Mouse (Mus musculus) midbrain, embryonic 16.5 days (tissue): ENCODE results near the gene Tmem245. TPM values are rescaled to one million over a fixed set of nuclear protein-coding genes. Genes with fewer than 3 reads are reported as not detected.

Experiments used
- ATAC-seq: fragments of 200-750 bp; cut with Nextera tagmentation; 2 replicates; pipeline ENCODE4 v1.8.0; 2017; ENCODE audit warnings: moderate TSS enrichment
- H3K27ac ChIP-seq: fragments of 300-500 bp; sonication (generic); 2 replicates; pipeline ENCODE4 v1.5.1; 2014; ENCODE audit warnings: mild to moderate bottlenecking, low read length, mixed read lengths
- H3K27me3 ChIP-seq: fragments of 300-500 bp; sonication (generic); 2 replicates; pipeline ENCODE4 v1.6.1; 2014; ENCODE audit warnings: low read depth, low read length, mixed read lengths; ENCODE audit not compliant: control insufficient read depth, insufficient read depth
- H3K36me3 ChIP-seq: fragments of 300-500 bp; sonication (generic); 2 replicates; pipeline ENCODE4 v1.6.1; 2014; ENCODE audit warnings: mild to moderate bottlenecking, low read length, moderate library complexity, mixed read lengths; ENCODE audit not compliant: control insufficient read depth, insufficient read depth
- H3K4me1 ChIP-seq: fragments of 300-500 bp; sonication (generic); 2 replicates; pipeline ENCODE4 v1.6.1; 2014; ENCODE audit warnings: mild to moderate bottlenecking, low read length, mixed read lengths; ENCODE audit not compliant: control insufficient read depth, insufficient read depth
- H3K4me2 ChIP-seq: fragments of 300-500 bp; sonication (generic); 2 replicates; pipeline ENCODE4 v1.6.1; 2014; ENCODE audit warnings: mild to moderate bottlenecking, low read length, mixed read lengths
- H3K4me3 ChIP-seq: fragments of 300-500 bp; sonication (generic); 2 replicates; pipeline ENCODE4 v1.5.1; 2014; ENCODE audit warnings: low read depth, mild to moderate bottlenecking, low read length, moderate library complexity, mixed read lengths
- H3K9ac ChIP-seq: fragments of 300-500 bp; sonication (generic); 2 replicates; pipeline ENCODE4 v1.6.1; 2014; ENCODE audit warnings: low read depth, low read length, mixed read lengths
- H3K9me3 ChIP-seq: fragments of 300-500 bp; sonication (generic); replicated peaks from 2 replicates; pipeline ENCODE4 v1.6.1; 2014; ENCODE audit warnings: mild to moderate bottlenecking, low read length, mixed read lengths; ENCODE audit not compliant: control insufficient read depth, poor library complexity, severe bottlenecking
- WGBS: fragments of 180-500 bp; shearing (Covaris S2); extraction: QIAGEN DNeasy Blood & Tissue Kit; methylation state at CpG from one replicate; pipeline ENCODE4 v1.1.7; 2014; 5-methylcytosine and 5-hydroxymethylcytosine counted together
- polyA plus RNA-seq: library from polyadenylated mRNA; unstranded; fragments of >200 nt; fragmentation: Nextera tagmentation; extraction: Ambion mirVana; gene quantifications from 2 replicates; pipeline ENCODE4 v1.2.1, GENCODE M21; 2015

The Tmem245 gene
- polyA plus RNA-seq, 1 experiment from 2014 or later: 7.6 TPM

DNA sequence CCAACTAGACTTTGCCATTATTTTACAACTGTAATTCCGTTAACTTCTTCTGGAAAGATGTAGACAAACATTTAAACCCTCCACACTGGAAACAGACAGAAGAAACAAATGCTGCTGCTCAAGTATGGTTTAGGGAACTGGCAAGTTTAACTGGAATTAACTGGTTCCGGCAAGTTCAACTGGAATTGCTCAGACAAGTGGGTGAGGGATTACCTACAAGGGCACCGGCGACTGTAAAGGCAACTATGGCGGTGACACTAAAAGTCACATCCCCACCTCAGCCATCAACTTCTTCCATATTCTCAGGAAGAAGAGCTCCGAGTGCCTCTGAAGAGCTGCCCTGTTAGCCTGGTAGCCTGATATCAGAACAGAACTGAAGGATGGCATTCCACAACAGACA is 32.9 kb downstream of the Tmem245 start:
- no peaks in the 10 kb centered on the region for H3K4me1 ChIP-seq
- H3K9me3 ChIP-seq: no peaks in the 10 kb centered on the region
- H3K27ac ChIP-seq: no peak overlapping the region
- 94% methylated on average over 6 of the region's 6 CpGs for WGBS
- peaks cover 25% of the 10 kb centered on the region for H3K36me3 ChIP-seq
- no peak for ATAC-seq
- no peaks in the 10 kb centered on the region for H3K27me3 ChIP-seq
- no peak overlapping the region for H3K4me2 ChIP-seq
- no peak overlapping the region for H3K4me3 ChIP-seq
- H3K9ac ChIP-seq: no peak overlapping the region

DNA sequence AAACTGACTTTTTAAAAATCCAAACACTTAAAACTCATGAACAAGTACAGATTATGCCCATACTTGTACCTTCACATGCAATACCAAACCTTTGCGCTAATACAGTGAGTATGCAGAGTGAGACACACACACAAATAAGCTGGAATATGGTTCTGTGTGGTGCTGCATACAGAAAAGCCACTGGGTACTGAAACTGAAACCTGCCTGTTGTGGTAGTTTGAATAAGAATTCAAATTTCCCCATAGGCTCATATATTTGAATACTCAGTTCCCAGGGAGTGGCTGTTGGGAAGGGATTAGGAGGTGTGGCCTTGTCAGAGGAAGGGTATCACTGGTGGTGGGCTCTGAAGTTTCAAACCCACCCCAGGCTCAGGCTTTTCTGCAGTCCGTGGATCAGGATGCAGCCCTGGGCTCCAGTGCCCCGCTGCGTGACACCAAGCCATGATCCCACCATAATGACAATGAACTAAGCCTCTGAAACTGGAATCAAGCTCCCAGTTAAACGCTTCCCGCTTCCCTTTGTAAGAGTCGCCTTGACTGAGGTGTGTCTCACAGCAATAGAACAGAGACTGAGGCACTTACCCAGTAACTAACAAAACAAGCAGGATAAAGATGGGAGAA is 34.7 kb downstream of the Tmem245 start:
- no peak overlapping the region for H3K27ac ChIP-seq
- H3K9ac ChIP-seq: no peak overlapping the region
- no peaks in the 10 kb centered on the region for H3K4me1 ChIP-seq
- no peak overlapping the region for H3K4me3 ChIP-seq
- no peak for ATAC-seq
- H3K4me2 ChIP-seq: no peak overlapping the region
- peaks cover 25% of the 10 kb centered on the region for H3K36me3 ChIP-seq
- WGBS: 80% methylated on average over 7 of the region's 7 CpGs
- no peaks in the 10 kb centered on the region for H3K9me3 ChIP-seq
- no peaks in the 10 kb centered on the region for H3K27me3 ChIP-seq

DNA sequence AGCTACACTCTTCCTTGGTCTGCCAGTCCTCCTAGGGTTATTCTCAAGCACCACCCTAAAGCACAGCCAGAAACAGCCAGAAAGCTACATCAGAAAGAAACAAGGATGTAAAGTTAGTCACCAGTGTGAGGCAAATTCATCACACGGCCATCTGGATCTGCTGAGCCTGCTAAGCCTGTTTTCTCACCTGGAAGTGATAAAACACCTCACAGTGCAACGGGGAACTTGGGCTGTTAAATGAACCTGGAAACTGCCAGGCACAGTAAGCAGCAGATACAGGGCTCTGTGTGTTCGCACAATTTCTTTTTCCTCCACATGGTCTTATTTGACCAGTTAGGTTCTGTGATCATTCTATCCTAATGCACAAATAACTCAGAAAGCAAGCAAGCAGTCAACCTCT is 37.7 kb downstream of the Tmem245 start:
- H3K27ac ChIP-seq: no peak overlapping the region
- no peaks in the 10 kb centered on the region for H3K9me3 ChIP-seq
- ATAC-seq: no peak
- 91% methylated on average over 3 of the region's 3 CpGs for WGBS
- H3K4me3 ChIP-seq: no peak overlapping the region
- no peak overlapping the region for H3K4me2 ChIP-seq
- H3K9ac ChIP-seq: no peak overlapping the region
- H3K27me3 ChIP-seq: no peaks in the 10 kb centered on the region
- H3K4me1 ChIP-seq: no peaks in the 10 kb centered on the region
- H3K36me3 ChIP-seq: peaks cover 12% of the 10 kb centered on the region

DNA sequence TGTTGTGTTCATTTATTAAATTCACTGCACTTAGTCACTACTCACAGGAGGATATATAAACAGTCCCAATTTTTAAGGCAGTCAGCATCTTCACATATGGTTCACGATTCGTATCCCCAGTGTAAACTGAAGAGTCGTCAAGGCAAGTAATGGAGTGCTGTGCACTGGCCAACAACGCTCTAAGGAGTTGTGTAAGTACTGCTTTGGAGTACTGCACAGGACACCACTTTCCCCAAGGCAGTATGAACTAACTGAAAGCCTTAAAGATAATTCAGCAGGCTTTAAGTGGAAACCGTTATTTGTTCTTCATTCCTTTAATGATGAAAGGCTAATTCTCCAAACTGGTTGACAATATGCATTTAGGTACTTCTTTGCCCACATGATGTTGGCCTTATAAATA is 39.6 kb downstream of the Tmem245 start:
- no peaks in the 10 kb centered on the region for H3K4me1 ChIP-seq
- no peak overlapping the region for H3K9ac ChIP-seq
- H3K36me3 ChIP-seq: peaks cover 16% of the 10 kb centered on the region
- no peaks in the 10 kb centered on the region for H3K27me3 ChIP-seq
- no peak overlapping the region for H3K4me2 ChIP-seq
- H3K4me3 ChIP-seq: no peak overlapping the region
- H3K27ac ChIP-seq: no peak overlapping the region
- 95% methylated on average over 5 of the region's 5 CpGs for WGBS
- ATAC-seq: no peak
- no peaks in the 10 kb centered on the region for H3K9me3 ChIP-seq

DNA sequence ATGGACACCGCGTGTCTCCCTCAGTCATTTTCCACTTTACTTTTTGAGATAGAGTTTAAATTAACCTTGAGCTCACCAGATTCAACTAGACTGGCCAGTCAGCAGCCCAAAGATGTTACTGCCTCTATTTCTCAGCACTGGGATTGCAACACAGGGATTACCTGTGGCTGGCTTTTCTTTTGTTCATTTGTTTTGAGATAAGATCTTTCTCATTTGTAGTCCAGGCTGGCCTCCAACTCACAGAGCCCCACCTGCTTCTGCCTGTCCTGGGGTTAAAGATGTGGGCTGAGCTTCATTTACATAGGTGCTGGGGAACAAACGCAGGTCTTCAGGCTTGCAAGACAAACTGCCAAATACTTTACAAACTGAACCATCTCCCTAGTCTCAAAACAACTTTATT is 40.3 kb downstream of the Tmem245 start:
- H3K9ac ChIP-seq: no peak overlapping the region
- H3K36me3 ChIP-seq: peaks cover 21% of the 10 kb centered on the region
- no peak for ATAC-seq
- no peaks in the 10 kb centered on the region for H3K9me3 ChIP-seq
- 94% methylated on average over 3 of the region's 3 CpGs for WGBS
- H3K4me3 ChIP-seq: no peak overlapping the region
- no peaks in the 10 kb centered on the region for H3K27me3 ChIP-seq
- no peak overlapping the region for H3K27ac ChIP-seq
- no peak overlapping the region for H3K4me2 ChIP-seq
- no peaks in the 10 kb centered on the region for H3K4me1 ChIP-seq

DNA sequence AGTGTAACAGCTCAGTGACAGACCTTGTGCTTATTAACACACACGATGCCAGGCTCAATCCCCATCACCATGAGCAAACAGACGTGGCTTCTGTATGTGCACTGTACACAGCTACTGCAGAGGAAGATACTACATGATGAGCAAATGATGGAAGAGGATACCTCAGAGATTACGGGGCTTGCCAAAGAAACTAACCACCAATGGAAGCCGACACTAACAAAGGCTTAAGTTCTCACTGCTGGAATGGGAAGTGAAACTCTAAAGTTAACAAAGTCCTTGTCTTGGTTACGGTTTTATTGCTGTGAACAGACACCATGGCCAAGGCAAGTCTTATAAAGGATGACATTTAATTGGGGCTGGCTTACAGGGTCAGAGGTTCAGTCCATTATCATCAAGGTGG is 41.7 kb downstream of the Tmem245 start:
- WGBS: 93% methylated on average over 5 of the region's 5 CpGs
- no peak overlapping the region for H3K4me3 ChIP-seq
- no peak for ATAC-seq
- H3K27me3 ChIP-seq: no peaks in the 10 kb centered on the region
- no peak overlapping the region for H3K4me2 ChIP-seq
- no peak overlapping the region for H3K27ac ChIP-seq
- H3K36me3 ChIP-seq: peaks cover 17% of the 10 kb centered on the region
- H3K9ac ChIP-seq: no peak overlapping the region
- H3K4me1 ChIP-seq: no peaks in the 10 kb centered on the region
- no peaks in the 10 kb centered on the region for H3K9me3 ChIP-seq

DNA sequence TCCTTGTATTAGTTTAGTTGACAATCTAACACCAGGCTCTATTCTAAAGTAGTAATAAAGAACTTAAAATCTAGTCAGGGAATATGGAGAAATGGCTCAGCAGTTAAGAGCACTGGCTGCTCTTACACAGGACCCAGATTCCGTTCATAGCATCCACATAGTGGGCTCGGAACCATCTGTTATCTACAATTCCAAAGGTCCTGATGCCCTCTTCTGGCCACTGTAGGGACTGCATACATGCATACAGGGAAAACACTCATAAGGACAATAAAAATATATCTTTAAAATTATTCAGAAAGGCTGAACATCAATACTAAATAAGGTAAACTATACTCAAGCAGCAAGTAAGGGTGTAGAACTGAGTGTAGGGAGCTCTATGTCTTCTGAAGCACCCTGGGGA is 45.6 kb downstream of the Tmem245 start:
- Histone ChIP-seq H3K4me2 (no peak overlapping the region), H3K9me3 (no peaks in the 10 kb centered on the region), H3K4me1 (no peaks in the 10 kb centered on the region), H3K27me3 (no peaks in the 10 kb centered on the region), H3K27ac (no peak overlapping the region), H3K9ac (no peak overlapping the region), H3K4me3 (no peak overlapping the region), H3K36me3 (peaks cover 17% of the 10 kb centered on the region)
- ATAC-seq: no peak
- 99% methylated on average over 2 of the region's 2 CpGs for WGBS

DNA sequence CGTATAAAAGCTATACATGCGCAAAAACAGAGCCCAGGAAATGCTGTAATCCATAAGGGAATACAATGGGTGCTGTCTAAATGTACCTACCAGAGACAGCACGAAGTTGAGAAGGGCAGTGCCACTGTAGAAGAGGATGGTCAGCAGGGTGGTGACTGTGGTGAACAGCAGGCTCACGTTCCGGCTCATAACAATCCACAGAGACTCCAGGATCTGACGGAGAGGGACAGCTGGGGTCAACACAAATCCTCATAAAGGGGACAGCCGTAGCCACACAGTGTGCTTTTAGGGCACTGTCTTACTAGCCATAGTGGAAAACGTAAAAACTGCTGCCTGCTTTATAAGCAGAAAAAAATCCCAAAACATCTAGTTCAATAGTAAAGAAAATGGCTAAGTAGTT is 48.0 kb downstream of the Tmem245 start:
- Histone ChIP-seq H3K4me1 (no peaks in the 10 kb centered on the region), H3K9me3 (no peaks in the 10 kb centered on the region), H3K4me3 (no peak overlapping the region), H3K27ac (no peak overlapping the region), H3K4me2 (no peak overlapping the region), H3K27me3 (no peaks in the 10 kb centered on the region), H3K9ac (no peak overlapping the region), H3K36me3 (peaks cover 14% of the 10 kb centered on the region)
- no peak for ATAC-seq
- 86% methylated on average over 8 of the region's 8 CpGs for WGBS

DNA sequence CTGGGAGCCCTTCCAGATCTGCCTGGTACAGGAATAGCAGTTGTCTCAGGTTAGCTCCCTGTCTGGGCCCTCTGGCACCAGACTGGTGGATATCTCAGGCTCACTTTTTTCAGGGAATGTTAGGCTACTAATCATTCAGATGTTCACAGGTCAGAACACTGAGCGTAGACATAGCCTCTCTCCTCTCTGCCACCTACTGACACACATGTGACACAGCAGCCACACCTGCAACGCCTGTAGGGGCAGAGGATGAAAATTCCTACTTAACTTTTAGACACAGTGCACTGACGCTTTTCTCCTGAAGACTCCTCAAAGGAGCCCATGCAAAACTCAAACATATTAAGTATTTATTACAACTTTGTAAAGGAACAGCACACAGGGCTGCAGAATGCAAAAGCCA is 49.7 kb downstream of the Tmem245 start:
- Histone ChIP-seq H3K27ac (no peak overlapping the region), H3K9ac (no peak overlapping the region), H3K27me3 (no peaks in the 10 kb centered on the region), H3K4me2 (no peak overlapping the region), H3K4me3 (no peak overlapping the region), H3K9me3 (no peaks in the 10 kb centered on the region), H3K4me1 (no peaks in the 10 kb centered on the region), H3K36me3 (peaks cover 5% of the 10 kb centered on the region)
- ATAC-seq: no peak
- WGBS: 83% methylated on average over 3 of the region's 3 CpGs
